Mouse (Mus musculus): ENCODE data around the gene D10Jhu81e.

DNA sequence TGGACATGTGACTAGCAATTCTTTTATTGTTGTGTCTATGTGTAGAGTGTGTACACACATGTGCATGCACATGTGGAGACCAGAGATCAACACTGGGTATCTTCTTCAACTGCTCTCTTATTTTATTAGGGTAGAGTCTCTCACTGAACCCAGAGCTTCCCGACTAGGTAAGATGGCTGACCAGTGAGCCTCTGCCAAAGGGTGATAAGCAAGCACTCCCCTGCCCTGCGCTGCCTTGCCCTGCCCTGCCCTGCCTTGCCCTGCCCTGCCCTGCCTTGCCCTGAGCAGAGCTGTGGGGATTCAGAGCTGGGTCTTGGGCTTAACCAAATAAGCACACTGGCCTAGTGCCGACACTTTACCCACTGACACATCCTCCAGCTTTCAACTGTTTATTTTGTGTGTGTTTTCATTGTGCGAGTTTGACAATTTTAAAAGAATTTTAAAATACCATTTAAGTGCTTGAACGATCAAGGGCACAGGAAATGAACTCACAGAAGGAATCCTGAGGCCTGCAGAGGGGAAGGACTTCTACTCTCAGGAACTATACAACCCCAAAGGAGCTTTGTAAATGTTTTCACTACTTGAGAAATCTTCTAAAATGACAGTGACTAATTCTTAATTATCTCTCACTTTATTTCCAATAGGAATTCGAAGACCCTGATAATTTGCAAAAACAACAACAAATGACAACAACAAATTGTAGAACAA, 46.9 kb upstream of the D10Jhu81e start:
- TF ChIP-seq POLR2A (IDR thresholded peaks at IDR 0.05; ENCODE audit: control insufficient read depth, low read depth, low read length) (no peak), CTCF (IDR thresholded peaks at IDR 0.05; ENCODE audit: control insufficient read depth, insufficient read depth, insufficient replicate concordance, low read depth, low read length) (no peak)
